Mouse (Mus musculus) monocyte, adult 2 months (primary cell): ENCODE measurements at regions not wholly inside any gene's neighbourhood (a gene's known extent, or its start where the extent isn't known, plus 50 kb on each side); places are given as distances from the start of the nearest gene placed in this dataset.
"Not testable (repeated sequence)": the region's sequence is repeated elsewhere in the genome, so short reads cannot be mapped to it uniquely, and the experiment has no call there.

Experiments used
- DNase-seq, 2 experiments: peaks; one replicate each; pipeline ENCODE4 v3.0.0; 2022; ENCODE audit warnings: low spot score in 2 of 2, low read depth in 1 of 2

DNA sequence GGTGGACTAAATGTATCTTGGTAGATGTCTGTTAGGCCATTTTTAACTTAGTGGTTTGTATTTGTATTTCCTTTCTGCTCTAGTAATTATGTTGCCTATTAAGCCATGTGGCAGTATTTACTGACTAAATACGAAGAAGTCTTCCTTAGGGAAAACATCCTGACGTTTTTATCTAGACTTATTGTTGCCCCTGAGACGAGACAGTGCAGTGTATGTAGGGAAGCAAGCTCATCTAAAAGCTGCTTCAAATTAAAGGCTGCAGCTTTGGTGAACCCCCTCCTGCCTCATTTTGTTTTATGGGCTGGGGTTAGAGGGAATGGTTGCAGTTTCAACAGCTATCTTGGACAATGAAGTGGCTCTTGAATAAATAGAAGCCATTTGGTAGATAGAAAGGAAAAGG is 54.6 kb upstream of the C1galt1 start:
- no peak for DNase-seq

DNA sequence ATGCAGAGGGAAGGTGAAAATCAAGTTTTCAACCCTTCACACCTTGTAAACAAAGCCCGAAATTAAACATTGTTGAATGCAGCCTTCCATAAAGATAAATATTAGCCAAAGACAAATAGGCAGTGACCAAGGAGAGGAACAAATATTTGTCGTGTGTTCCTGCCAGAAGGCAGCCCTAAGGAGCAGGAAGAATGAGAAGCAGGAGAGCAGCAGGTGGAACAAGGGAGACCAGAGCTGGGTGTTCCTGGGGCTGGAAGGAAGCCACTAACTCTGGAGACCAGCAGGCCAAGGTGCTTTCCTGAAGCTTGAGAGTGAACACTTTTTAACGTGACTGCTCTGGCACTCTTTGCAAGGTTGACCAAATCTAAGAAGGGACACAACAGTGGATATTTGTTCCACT is 55.6 kb upstream of the C1galt1 start:
- DNase-seq = no peak

DNA sequence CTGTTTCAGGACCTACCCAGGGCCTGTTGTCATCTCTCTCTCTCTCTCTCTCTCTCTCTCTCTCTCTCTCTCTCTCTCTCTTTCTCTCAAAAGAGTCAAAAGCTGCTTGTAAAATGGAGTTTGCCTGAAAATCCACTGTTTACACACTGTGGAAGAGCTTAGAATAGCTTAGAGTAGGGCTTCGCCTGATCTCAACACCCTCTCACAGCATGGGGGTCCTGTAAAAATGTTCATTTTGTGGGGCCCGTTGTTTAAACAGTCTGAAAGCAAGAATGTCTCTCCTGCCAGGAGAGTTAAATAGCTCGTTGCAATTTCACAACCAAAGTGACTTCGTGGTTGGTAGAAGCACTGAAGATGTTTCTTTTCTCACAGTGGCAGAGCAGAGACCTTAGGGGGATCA is 59.2 kb upstream of the C1galt1 start:
- DNase-seq = no peak

DNA sequence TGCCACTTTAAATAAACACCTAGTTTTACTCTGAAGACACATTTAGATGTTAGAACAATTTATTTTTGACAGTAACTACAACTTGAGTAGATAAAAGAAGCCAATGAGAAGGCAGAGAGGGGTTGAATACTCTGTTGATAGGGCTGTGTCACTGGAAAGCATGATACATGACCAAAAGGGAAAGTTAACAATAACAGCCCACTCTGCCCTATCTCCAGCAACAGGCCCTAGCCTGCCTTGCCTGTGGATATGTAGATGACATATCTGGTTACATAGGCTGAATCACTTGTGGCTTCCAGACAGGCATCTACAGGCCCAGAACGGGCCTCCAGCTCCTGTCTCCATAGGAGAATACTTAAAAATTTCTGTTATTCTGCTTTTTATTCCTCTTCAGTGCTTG is 61.6 kb upstream of the C1galt1 start:
- no peak for DNase-seq

DNA sequence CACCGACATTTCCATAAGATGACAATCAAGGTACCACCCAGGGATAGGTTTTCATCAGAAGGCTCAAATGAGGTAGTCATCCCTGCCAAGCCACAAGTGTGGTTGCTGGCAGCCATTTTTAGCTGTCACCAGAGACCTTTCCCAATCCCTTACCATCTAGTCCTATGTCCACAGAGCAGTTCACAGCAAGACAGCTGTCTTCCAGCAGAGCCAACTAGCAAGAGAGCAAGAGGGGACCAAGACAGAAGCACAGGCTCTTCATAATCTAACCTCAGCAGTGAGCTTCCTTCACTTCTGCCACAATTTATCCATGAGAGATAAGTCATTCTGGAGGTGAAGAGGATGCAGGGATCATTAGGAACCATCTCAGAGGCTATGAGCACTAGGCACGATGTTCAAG is 64.7 kb upstream of the C1galt1 start:
- DNase-seq = no peak

DNA sequence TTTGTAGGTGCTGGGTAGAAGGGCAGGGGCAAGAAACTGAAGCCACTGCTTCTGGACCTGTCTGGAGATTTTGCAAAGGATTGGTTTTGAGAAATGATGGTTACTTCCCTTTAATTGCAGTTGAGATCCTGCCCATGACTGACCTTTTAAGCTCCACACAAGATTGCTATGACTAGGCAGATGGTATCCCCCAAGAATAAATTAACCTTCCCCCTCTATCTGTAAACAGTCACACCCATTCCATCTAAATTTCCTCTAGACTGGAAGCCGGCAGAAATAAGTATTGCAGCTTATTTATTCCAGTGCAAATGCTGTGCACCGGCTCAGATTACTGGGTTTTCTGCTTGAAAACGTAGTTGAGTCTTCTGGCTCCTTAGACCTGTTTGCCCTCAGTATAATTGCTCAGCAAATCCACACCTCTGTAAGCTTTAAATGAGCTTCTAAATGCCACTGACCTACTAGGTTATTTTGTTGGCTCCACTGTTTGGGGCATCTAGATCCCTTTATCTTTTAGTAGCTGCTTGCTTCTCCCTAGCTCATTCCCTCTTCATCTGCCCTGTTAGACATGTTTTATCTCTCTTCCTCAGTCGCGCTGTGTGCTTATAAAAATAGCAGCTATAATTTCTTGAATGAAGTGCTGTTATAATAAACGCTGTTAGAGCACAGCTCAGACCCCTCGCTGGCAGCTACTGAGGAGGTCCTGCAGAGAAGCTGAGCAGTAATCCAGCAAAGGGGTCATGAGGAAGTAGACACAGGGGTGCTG is 65.8 kb upstream of the C1galt1 start:
- DNase-seq = no peak

DNA sequence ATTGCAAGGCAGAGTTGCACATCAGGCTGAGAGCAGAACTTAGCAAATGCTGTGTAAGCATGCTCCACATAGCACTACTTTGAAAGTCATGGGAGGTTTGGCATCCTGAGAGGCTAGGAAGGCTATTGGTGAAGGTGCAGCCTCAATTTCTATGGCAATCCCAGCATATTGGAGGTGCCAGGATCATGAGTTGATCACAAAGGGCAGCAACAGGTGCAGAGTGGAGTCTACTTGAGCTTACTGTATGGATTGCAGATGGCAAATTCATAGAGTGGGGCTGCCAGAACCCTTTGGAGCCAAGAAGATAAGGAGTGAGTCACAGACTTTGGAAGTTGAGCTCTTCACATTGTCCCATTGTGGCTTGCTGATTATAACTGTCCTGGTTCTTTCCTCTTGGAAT is 75.4 kb upstream of the Asns start:
- DNase-seq = no peak

DNA sequence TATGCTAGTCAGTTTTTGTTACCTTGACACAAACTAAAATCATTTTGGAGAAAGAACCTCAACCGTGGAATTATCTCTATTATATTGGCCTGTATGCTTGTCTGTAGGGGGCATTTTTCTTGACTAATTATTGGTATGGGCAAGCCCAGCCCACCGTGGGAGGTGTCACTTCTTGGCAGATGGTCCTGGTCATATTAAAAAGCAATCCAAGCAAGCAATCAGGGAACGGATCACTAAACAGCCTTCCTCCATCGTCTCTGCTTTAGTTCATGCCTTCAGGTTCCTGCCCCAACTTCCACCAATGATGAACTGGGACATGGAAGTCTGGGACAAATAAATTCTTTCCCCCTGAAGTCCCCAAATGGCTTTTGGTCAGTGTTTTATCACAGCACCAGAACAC is 74.6 kb upstream of the Asns start:
- DNase-seq = no peak

DNA sequence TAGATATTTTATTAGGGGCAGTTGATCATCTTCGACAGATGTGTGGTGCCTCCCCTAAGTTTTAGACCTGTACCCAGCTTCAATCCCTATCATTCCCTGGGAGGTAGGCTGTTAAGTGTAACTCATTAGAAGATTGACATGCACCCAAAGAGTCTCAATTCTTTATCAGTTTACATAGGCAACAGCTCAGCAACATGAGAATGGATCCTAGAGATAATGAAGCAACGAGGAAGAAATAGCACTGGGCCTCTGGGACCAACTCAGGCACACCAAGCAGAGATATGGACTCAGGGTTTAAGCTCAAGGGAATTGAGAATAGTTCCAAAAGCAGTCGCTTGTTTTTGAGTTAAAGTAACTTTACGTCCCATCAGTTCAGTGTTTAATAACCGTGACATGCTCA is 66.3 kb upstream of the Asns start:
- DNase-seq = no peak

DNA sequence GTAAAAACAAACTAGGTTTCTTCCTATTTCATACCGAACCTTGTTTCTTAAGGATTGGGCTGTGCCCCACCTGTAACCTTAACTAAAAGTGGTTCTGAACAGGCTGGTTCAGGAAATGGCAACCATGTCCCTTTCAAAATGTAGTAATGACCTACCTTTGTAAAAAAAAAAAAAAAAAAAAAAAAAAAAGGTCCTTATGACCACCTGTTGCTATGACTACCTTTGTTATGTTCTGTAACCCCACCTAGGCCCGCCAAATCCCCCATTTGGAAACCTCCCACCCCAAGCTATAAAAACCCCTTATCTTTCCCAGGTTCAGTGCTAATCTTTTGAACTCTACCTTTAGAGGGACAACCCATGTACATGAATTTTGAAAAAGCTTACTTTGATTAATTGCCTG is 60.8 kb upstream of the Asns start:
- DNase-seq = no peak

DNA sequence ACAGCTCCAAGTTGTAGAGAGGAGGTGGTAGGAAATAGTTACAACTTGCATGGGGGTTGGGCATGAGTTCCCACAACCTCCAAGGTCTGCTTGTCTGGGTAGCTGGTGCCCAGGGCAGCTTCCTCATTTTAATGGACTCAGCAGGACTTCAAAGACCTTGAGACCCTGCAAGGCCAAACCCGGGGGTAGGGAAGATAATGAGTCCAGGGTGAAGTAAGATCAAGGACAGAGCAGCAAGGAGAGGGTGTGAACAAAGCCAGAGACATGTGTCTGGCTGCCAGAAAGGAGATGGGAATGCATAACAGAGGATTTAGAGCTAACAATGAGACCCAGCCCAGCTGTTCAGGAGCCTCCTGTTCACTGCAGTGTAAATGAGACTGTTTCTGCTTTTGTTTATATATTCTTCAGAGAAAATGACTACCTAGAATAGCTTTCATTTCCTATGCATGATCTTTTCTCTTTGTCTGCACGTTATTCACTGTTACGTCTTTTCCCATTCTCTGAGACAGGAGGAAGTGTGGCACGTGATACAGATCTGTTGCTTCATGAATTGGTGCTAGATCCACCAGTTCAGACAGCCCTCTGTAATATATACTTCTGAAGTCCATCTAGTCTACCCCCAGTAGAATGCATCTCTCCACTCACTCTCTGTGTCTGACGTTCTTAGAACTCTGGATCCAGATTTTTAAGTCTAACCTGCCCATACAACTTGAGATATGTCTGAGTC is 60.0 kb upstream of the Asns start:
- DNase-seq = peak in 1 of 2 experiments; percentile 13

DNA sequence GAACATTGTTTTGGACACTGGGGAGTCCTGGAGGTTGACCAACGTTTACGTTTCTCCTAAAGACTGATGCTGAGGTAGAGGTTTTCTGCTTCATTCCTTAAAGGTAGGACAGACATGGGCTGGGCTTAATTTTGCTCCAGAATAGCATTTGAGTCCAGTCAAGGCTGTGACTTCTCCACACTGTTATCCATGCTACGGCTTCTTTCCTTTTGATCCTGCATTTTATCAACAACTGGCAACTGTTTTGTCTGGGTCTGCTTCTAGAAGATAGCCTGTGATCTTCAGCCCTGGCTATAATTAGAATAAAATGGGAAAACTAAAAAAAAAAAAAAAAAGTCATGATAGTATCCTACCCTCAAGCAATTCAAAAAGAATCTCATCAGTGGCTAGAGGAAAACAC is 55.5 kb upstream of the Asns start:
- no peak for DNase-seq

DNA sequence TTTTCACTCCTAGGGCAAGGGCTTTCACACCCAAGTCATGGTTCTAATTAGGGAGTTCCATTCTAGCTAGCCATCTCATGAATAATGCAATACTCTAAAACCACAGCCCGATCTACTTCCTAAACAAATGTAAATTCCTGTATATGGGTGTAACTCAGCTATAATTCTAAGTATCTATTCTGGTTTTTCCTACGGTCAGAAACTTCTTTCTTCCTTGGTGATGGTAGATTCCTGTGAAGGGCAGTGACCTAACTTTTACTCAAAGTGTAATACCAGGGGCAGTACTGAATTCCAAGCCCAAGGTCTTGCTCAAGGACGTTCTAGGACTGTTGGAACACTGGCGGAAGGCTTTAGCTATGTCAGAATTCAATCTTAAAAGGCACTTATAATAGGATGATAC is 51.2 kb upstream of the Asns start:
- not testable (repeated sequence) for DNase-seq
